Comparison of ENCODE assay signal across 9 mouse cellular contexts in the genomic region with DNA sequence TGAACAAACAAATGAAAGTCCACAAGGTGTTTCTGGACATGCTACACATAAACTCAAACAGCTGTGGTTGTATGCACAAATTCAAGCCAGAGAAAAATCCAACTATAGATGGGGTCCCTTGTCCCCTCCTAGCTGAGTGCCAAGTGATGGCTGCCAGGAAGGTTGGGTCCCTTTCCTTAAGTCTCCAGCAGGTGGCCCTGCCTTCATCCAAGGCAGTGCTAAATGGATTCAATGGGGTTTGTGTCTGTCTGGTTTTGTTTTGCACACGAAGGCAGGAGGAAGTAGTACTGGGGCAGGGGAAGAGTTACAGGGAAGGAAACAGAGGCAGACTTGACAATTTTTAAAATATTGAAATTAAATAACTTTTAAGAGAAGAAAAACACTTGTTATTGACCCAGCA. TPM values are rescaled to one million over a fixed set of nuclear protein-coding genes. Genes with fewer than 3 reads are reported as not detected.
DNase-seq lines count a peak whose midpoint lies in the region; ATAC-seq and TF ChIP-seq lines count a peak whose summit lies in the region.
"Had no signal": no experiment of that assay in that cellular context is flagged by ENCODE, and none has a peak within 500 bp of the region (broad histone marks: within the 10 kb centered on the region; RNA-seq: fewer than 3 reads in every experiment).

No protein-coding gene starts in this region.

- TF ChIP-seq POLR2A in ES-Bruce4 (IDR thresholded peaks at IDR 0.05; ENCODE audit: insufficient read depth, low read length), result no peak

- no peaks in the 10 kb centered on the region for H3K9me3 ChIP-seq in kidney, embryonic 16.5 days (ENCODE audit: low read length)
- no peaks in the 10 kb centered on the region for H3K9me3 ChIP-seq in ES-Bruce4 (replicated peaks; ENCODE audit: control insufficient read depth, insufficient read depth, low read length, poor library complexity, severe bottlenecking)

- no peaks in the 10 kb centered on the region for H3K36me3 ChIP-seq in kidney, embryonic 16.5 days (ENCODE audit: insufficient read depth, low read length)
- H3K36me3 ChIP-seq in ES-Bruce4 (ENCODE audit: control insufficient read depth, insufficient read depth, low read length, poor library complexity, severe bottlenecking), result no peaks in the 10 kb centered on the region

- no peak overlapping the region for H3K4me3 ChIP-seq in kidney, embryonic 16.5 days (ENCODE audit: low read length)
- no peak overlapping the region for H3K4me3 ChIP-seq in ES-Bruce4 (ENCODE audit: low read depth, low read length)

- no peak overlapping the region for H3K4me2 ChIP-seq in kidney, embryonic 16.5 days (replicated peaks; ENCODE audit: low read depth, low read length)

- no peak for TF ChIP-seq EP300 in ES-Bruce4 (IDR thresholded peaks at IDR 0.05; ENCODE audit: insufficient read depth, low read depth, low read length)

- ATAC-seq in kidney, embryonic 16.5 days (ENCODE audit: low FRiP score, low TSS enrichment), result no peak

- peak; percentile 43 for TF ChIP-seq CTCF in ES-Bruce4 (IDR thresholded peaks at IDR 0.05; ENCODE audit: low read depth, low read length)

- WGBS in kidney, embryonic 16.5 days, result 8% methylated on average over 1 of the region's 1 CpGs

- H3K27me3 ChIP-seq in kidney, embryonic 16.5 days (ENCODE audit: insufficient read depth, low read length), result no peaks in the 10 kb centered on the region
- H3K27me3 ChIP-seq in ES-Bruce4 (ENCODE audit: control insufficient read depth, insufficient read depth, low read length, poor library complexity, severe bottlenecking), result no peaks in the 10 kb centered on the region

- peak; percentile 4 for DNase-seq in kidney, postnatal 14 days
- peak; percentile 26 for DNase-seq in adrenal gland, postnatal 14 days
- DNase-seq in mesoderm, embryonic 11.5 days (ENCODE audit: low read depth, low spot score), result peak; percentile 30
- no peak for DNase-seq in cerebellum, adult 9-10 months
- no peak for DNase-seq in gastrocnemius, postnatal 4 days (ENCODE audit: low spot score in 2 of 2)
- DNase-seq: cerebellum, adult 9-11 months; heart, postnatal 4 days had no signal

- H3K4me1 ChIP-seq in kidney, embryonic 16.5 days (ENCODE audit: insufficient read depth, low read length), result no peaks in the 10 kb centered on the region
- no peaks in the 10 kb centered on the region for H3K4me1 ChIP-seq in ES-Bruce4 (ENCODE audit: control insufficient read depth, insufficient read depth, low read length)

- H3K27ac ChIP-seq in kidney, embryonic 16.5 days (ENCODE audit: low read length), result no peak overlapping the region
- H3K27ac ChIP-seq in ES-Bruce4 (ENCODE audit: insufficient read depth, low read length), result no peak overlapping the region

- H3K9ac ChIP-seq in kidney, embryonic 16.5 days (replicated peaks; ENCODE audit: low read length), result no peak overlapping the region
- no peak overlapping the region for H3K9ac ChIP-seq in ES-Bruce4 (ENCODE audit: low read depth, poor library complexity, severe bottlenecking)

RNA-seq across cellular contexts. Expression of a gene that starts 12.0 kb away (rescaled TPM):
- polyA plus RNA-seq in kidney, embryonic 16.5 days (2015; fragmentation: Nextera tagmentation; extraction: Ambion mirVana), result 3.3 and 3.6 TPM in 2 replicates
- polyA plus RNA-seq in ES-Bruce4 (2011; ENCODE audit: insufficient read depth, insufficient read length, low read depth, missing spikeins), result 0.61 and 1.0 TPM in 2 replicates
- total RNA-seq in adrenal gland, postnatal 14 days (2021), result 2.7 and 3.4 TPM in 2 replicates
- total RNA-seq in gastrocnemius, postnatal 4 days (2021), result 10 to 100 TPM; 27.7 to 29.6 TPM

Comparison
In these comparisons a context has a peak if more than half of its experiments do, and no peak if none do; other contexts are left out.
1. DNase-seq: peak in kidney, postnatal 14 days (single experiment), adrenal gland, postnatal 14 days (single experiment) and mesoderm, embryonic 11.5 days (single experiment); none in cerebellum, adult 9-10 months (single experiment) and gastrocnemius, postnatal 4 days (0 of 2).